Mouse (Mus musculus) heart, adult 2 months (tissue): Measurements from ENCODE around the gene Fbln7.

Source experiments
- CTCF ChIP-seq: fragments of 200-600 bp; IDR thresholded peaks from 2 replicates; pipeline ENCODE4 v1.8.1; 2022; ENCODE audit warnings: antibody characterized with exemption, mild to moderate bottlenecking, moderate library complexity
- EP300 ChIP-seq: fragments of 200-500 bp; IDR thresholded peaks from 2 replicates; pipeline ENCODE4 v1.6.1; 2011; ENCODE audit warnings: low read depth, low read length, control low read depth; ENCODE audit not compliant: insufficient read depth
- POLR2A ChIP-seq: fragments of 200-500 bp; IDR thresholded peaks from 2 replicates; pipeline ENCODE4 v1.6.1; 2011; ENCODE audit warnings: mild to moderate bottlenecking, low read depth, low read length, control low read depth; ENCODE audit not compliant: insufficient read depth

DNA sequence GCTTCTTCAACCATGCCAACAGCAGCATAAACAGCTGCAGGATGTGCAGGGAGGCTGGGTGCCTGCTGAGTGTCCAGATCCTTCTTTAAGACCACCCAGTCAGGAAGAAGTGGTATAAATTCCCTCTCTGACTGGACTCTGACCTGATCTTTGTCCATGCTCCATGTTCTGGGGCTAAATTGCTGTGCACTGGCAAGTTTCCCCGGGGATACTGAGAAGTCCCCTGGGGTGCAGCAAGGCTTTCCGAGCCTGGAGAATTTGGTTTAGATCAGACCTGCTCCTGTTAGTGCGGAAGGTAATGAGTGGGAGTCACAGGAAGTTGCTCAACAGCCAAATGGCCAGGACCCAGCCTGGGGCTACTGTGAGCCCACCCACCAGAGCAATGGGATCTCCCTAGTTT lies 2.3 kb downstream of the Fbln7 start:
- TF ChIP-seq CTCF (no peak), POLR2A (no peak), EP300 (no peak)
